ENCODE assay signal across 25 mouse cellular contexts in genomic region chr15:99532023-99532422, GRCm38 (mm10). TPM values are rescaled to one million over a fixed set of nuclear protein-coding genes. Genes with fewer than 3 reads are reported as not detected.
DNase-seq lines count a peak whose midpoint lies in the region; ATAC-seq and TF ChIP-seq lines count a peak whose summit lies in the region.
"Had no signal": no experiment of that assay in that cellular context is flagged by ENCODE, and none has a peak within 500 bp of the region (broad histone marks: within the 10 kb centered on the region; RNA-seq: fewer than 3 reads in every experiment).

No protein-coding gene starts in this region.

- no peaks in the 10 kb centered on the region for H3K9me3 ChIP-seq in heart, postnatal 0 days (replicated peaks; ENCODE audit: control insufficient read depth, low read length)
- H3K9me3 ChIP-seq in heart, embryonic 11.5 days (replicated peaks; ENCODE audit: control insufficient read depth, low read length) = no peaks in the 10 kb centered on the region
- no peaks in the 10 kb centered on the region for H3K9me3 ChIP-seq in kidney, postnatal 0 days (replicated peaks; ENCODE audit: low read length)
- H3K9me3 ChIP-seq: heart, embryonic 12.5 days; limb, embryonic 15.5 days; liver, embryonic 15.5 days; midbrain, embryonic 12.5 days had no signal

- no peak for DNase-seq in heart, postnatal 0 days (ENCODE audit: low spot score)
- DNase-seq in kidney, postnatal 0 days (ENCODE audit: low spot score) = peak; percentile 86
- DNase-seq in kidney, postnatal 25 days = no peak
- peak; percentile 44 for DNase-seq in 3T3-L1 (ENCODE audit: low read depth, low spot score)
- DNase-seq in NIH3T3 (ENCODE audit: low read depth) = peak; percentile 84
- no peak for DNase-seq in adrenal gland, adult 18-20 months (ENCODE audit: low spot score in 2 of 2)
- DNase-seq: adrenal gland, postnatal 14 days; cerebellum, adult 9-11 months; gastrocnemius, postnatal 14 days; heart, adult 11 months; heart, postnatal 14 days; kidney, adult 8-10 months; thymus, adult 2 months had no signal

- H3K4me3 ChIP-seq in heart, postnatal 0 days (ENCODE audit: low read depth, low read length) = no peak overlapping the region
- H3K4me3 ChIP-seq in heart, embryonic 11.5 days (ENCODE audit: low read depth, low read length) = no peak overlapping the region
- no peak overlapping the region for H3K4me3 ChIP-seq in kidney, postnatal 0 days (replicated peaks; ENCODE audit: low read depth, low read length)
- H3K4me3 ChIP-seq: heart, embryonic 12.5 days; limb, embryonic 15.5 days; liver, embryonic 15.5 days; midbrain, embryonic 12.5 days had no signal

- 49% methylated on average over 3 of the region's 3 CpGs for WGBS in heart, postnatal 0 days
- 41% methylated on average over 3 of the region's 3 CpGs for WGBS in heart, embryonic 11.5 days (ENCODE audit: insufficient replicate concordance)
- WGBS in kidney, postnatal 0 days = 45% methylated on average over 3 of the region's 3 CpGs

- H3K27me3 ChIP-seq in heart, postnatal 0 days (ENCODE audit: control insufficient read depth, insufficient read depth, low read length) = peaks cover 59% of the 10 kb centered on the region
- peaks cover 85% of the 10 kb centered on the region for H3K27me3 ChIP-seq in heart, embryonic 11.5 days (ENCODE audit: control insufficient read depth, insufficient read depth, low read length)
- no peaks in the 10 kb centered on the region for H3K27me3 ChIP-seq in kidney, postnatal 0 days (ENCODE audit: insufficient read depth, low read length)

- H3K36me3 ChIP-seq in heart, postnatal 0 days (replicated peaks; ENCODE audit: control insufficient read depth, insufficient read depth, low read length) = no peaks in the 10 kb centered on the region
- no peaks in the 10 kb centered on the region for H3K36me3 ChIP-seq in heart, embryonic 11.5 days (ENCODE audit: control insufficient read depth, insufficient read depth, low read length)
- no peaks in the 10 kb centered on the region for H3K36me3 ChIP-seq in kidney, postnatal 0 days (ENCODE audit: insufficient read depth, low read length)
- H3K36me3 ChIP-seq: heart, embryonic 12.5 days; limb, embryonic 15.5 days; liver, embryonic 15.5 days; midbrain, embryonic 12.5 days had no signal

- H3K4me1 ChIP-seq in heart, postnatal 0 days (ENCODE audit: control insufficient read depth, insufficient read depth) = no peaks in the 10 kb centered on the region
- H3K4me1 ChIP-seq in heart, embryonic 11.5 days (ENCODE audit: control insufficient read depth, insufficient read depth, low read length) = no peaks in the 10 kb centered on the region; the same call in 1 of the 2 replicates
- no peaks in the 10 kb centered on the region for H3K4me1 ChIP-seq in kidney, postnatal 0 days (replicated peaks; ENCODE audit: insufficient read depth, low read length)

- H3K4me2 ChIP-seq in heart, postnatal 0 days (ENCODE audit: low read depth, low read length) = no peak overlapping the region
- no peak overlapping the region for H3K4me2 ChIP-seq in heart, embryonic 11.5 days
- H3K4me2 ChIP-seq in kidney, postnatal 0 days (ENCODE audit: low read length) = no peak overlapping the region
- H3K4me2 ChIP-seq: heart, embryonic 12.5 days; limb, embryonic 15.5 days; liver, embryonic 15.5 days; midbrain, embryonic 12.5 days had no signal

- TF ChIP-seq EP300 in heart, postnatal 0 days (IDR thresholded peaks at IDR 0.05; ENCODE audit: low read depth) = no peak

- H3K27ac ChIP-seq in heart, postnatal 0 days (ENCODE audit: low read depth) = no peak overlapping the region
- no peak overlapping the region for H3K27ac ChIP-seq in heart, embryonic 11.5 days (ENCODE audit: low read depth, low read length)
- no peak overlapping the region for H3K27ac ChIP-seq in kidney, postnatal 0 days
- H3K27ac ChIP-seq: limb, embryonic 15.5 days; liver, embryonic 15.5 days; midbrain, embryonic 12.5 days had no signal

- no peak for ATAC-seq in heart, postnatal 0 days (ENCODE audit: insufficient read depth, low read depth)
- ATAC-seq in heart, embryonic 11.5 days (replicated peaks; ENCODE audit: insufficient number of reproducible peaks, low FRiP score, low TSS enrichment) = no peak
- ATAC-seq in kidney, postnatal 0 days (replicated peaks; ENCODE audit: low FRiP score, low read depth) = peak; percentile 82
- ATAC-seq: forebrain, embryonic 16.5 days had no signal

- no peak overlapping the region for H3K9ac ChIP-seq in heart, postnatal 0 days (replicated peaks; ENCODE audit: low read depth, low read length)
- no peak overlapping the region for H3K9ac ChIP-seq in heart, embryonic 11.5 days (ENCODE audit: low read depth, low read length)
- H3K9ac ChIP-seq in kidney, postnatal 0 days (ENCODE audit: low read depth, low read length) = no peak overlapping the region
- H3K9ac ChIP-seq: heart, embryonic 12.5 days; limb, embryonic 15.5 days; liver, embryonic 15.5 days; midbrain, embryonic 12.5 days had no signal

- peak; percentile 6; the same call in 1 of the 2 replicates for TF ChIP-seq CTCF in heart, postnatal 0 days (IDR thresholded peaks at IDR 0.05; ENCODE audit: low read depth)
- TF ChIP-seq CTCF in kidney, postnatal 0 days (IDR thresholded peaks at IDR 0.05; ENCODE audit: low read depth) = peak; percentile 52

RNA-seq across cellular contexts. Expression of gene Faim2, which starts 4.1 kb away (rescaled TPM):
- not detected in 2 replicates for total RNA-seq in heart, postnatal 0 days (2014; rRNA removed; ENCODE audit: low replicate concordance)
- polyA plus RNA-seq in heart, postnatal 0 days (2015; fragmentation: Nextera tagmentation; extraction: Ambion mirVana) = 0.11 TPM in 1 of 2 replicates, not detected in the other
- 0.40 and 0.51 TPM in 2 replicates for polyA plus RNA-seq in heart, embryonic 11.5 days (2014; fragmentation: Nextera tagmentation; extraction: Ambion mirVana)
- polyA plus RNA-seq in kidney, postnatal 0 days (2015; fragmentation: Nextera tagmentation; extraction: Ambion mirVana) = 0.26 and 0.36 TPM in 2 replicates
- total RNA-seq in adrenal gland, adult 18-20 months (2021) = 10 to 100 TPM; 28.9 to 31.6 TPM

RNA-seq across cellular contexts. Expression of gene Aqp2, which starts 46.8 kb away (rescaled TPM):
- total RNA-seq in heart, postnatal 0 days (2014; rRNA removed; ENCODE audit: low replicate concordance) = not detected in 2 replicates
- not detected in 2 replicates for polyA plus RNA-seq in heart, postnatal 0 days (2015; fragmentation: Nextera tagmentation; extraction: Ambion mirVana)
- not detected in 2 replicates for polyA plus RNA-seq in heart, embryonic 11.5 days (2014; fragmentation: Nextera tagmentation; extraction: Ambion mirVana)
- 662 and 798 TPM in 2 replicates for polyA plus RNA-seq in kidney, postnatal 0 days (2015; fragmentation: Nextera tagmentation; extraction: Ambion mirVana)
- 1 to 10 TPM; 1.4 to 2.5 TPM for total RNA-seq in adrenal gland, adult 18-20 months (2021)
- total RNA-seq: gastrocnemius, postnatal 14 days; heart, postnatal 14 days; layer of hippocampus, adult 18-20 months; megakaryocyte, adult 5-6 weeks had no signal
- polyA plus RNA-seq: forebrain, embryonic 16.5 days; heart, embryonic 12.5 days; hindbrain, embryonic 11.5 days; limb, embryonic 15.5 days; liver, embryonic 15.5 days; midbrain, embryonic 12.5 days; neural tube, embryonic 11.5 days; small intestine, adult 2 months; stomach, embryonic 16.5 days had no signal

RNA-seq across cellular contexts. Expression of gene Bcdin3d, which starts 57.5 kb away (rescaled TPM):
- total RNA-seq in heart, postnatal 0 days (2014; rRNA removed; ENCODE audit: low replicate concordance) = 3.5 and 11.0 TPM in 2 replicates
- polyA plus RNA-seq in heart, postnatal 0 days (2015; fragmentation: Nextera tagmentation; extraction: Ambion mirVana) = 12.5 and 13.1 TPM in 2 replicates
- 11.9 TPM in 2 replicates for polyA plus RNA-seq in heart, embryonic 11.5 days (2014; fragmentation: Nextera tagmentation; extraction: Ambion mirVana)
- 16.1 and 16.3 TPM in 2 replicates for polyA plus RNA-seq in kidney, postnatal 0 days (2015; fragmentation: Nextera tagmentation; extraction: Ambion mirVana)
- 1 to 10 TPM; 4.6 to 4.7 TPM for total RNA-seq in adrenal gland, adult 18-20 months (2021)

RNA-seq across cellular contexts. Expression of gene Aqp5, which starts 58.6 kb away (rescaled TPM):
- not detected in 2 replicates for total RNA-seq in heart, postnatal 0 days (2014; rRNA removed; ENCODE audit: low replicate concordance)
- 0.25 and 0.40 TPM in 2 replicates for polyA plus RNA-seq in heart, postnatal 0 days (2015; fragmentation: Nextera tagmentation; extraction: Ambion mirVana)
- 1.6 and 1.9 TPM in 2 replicates for polyA plus RNA-seq in heart, embryonic 11.5 days (2014; fragmentation: Nextera tagmentation; extraction: Ambion mirVana)
- polyA plus RNA-seq in kidney, postnatal 0 days (2015; fragmentation: Nextera tagmentation; extraction: Ambion mirVana) = 2.2 and 2.3 TPM in 2 replicates
- 1 to 10 TPM; 1.2 to 2.1 TPM for total RNA-seq in adrenal gland, adult 18-20 months (2021)
- total RNA-seq: gastrocnemius, postnatal 14 days; layer of hippocampus, adult 18-20 months; megakaryocyte, adult 5-6 weeks had no signal
- polyA plus RNA-seq: stomach, embryonic 16.5 days had no signal

Comparison
In these comparisons a context has a peak if more than half of its experiments do, and no peak if none do; other contexts are left out.
1. DNase-seq: peak in kidney, postnatal 0 days (single experiment), 3T3-L1 (single experiment) and NIH3T3 (single experiment); none in heart, postnatal 0 days (single experiment), kidney, postnatal 25 days (0 of 2) and adrenal gland, adult 18-20 months (0 of 2).
2. RNA of gene Aqp2, which starts 46.8 kb away (polyA plus RNA-seq): 662 to 798 TPM in kidney, postnatal 0 days; not detected in heart, postnatal 0 days and not detected in heart, embryonic 11.5 days; every median in the first group is over 100 times any median in the second.